Mouse (Mus musculus) 3134 (cell line): Measurements from ENCODE around the gene Frem1.

Experiments
- DNase-seq: peaks from one replicate; pipeline ENCODE4 v3.0.0-alpha.2; 2011; ENCODE audit warnings: low spot score; ENCODE audit not compliant: insufficient read length; ENCODE audit errors: extremely low read depth

Gene Frem1

GRCm38 (mm10) chr4:83051634-83052577, at the start of gene Frem1:
TSS of gene Frem1 (minus strand) at chr4:83052339.
- no peak for DNase-seq

- no peak for DNase-seq
Measured at GRCm38 (mm10) chr4:83099025-83099424, 46.9 kb upstream of the Frem1 start.

- no peak for DNase-seq
Measured at GRCm38 (mm10) chr4:83093941-83094340, 41.8 kb upstream of the Frem1 start.

- no peak for DNase-seq
Measured at GRCm38 (mm10) chr4:83090691-83091448, 38.7 kb upstream of the Frem1 start.

GRCm38 (mm10) chr4:83080364-83081174, 28.4 kb upstream of the Frem1 start:
- no peak for DNase-seq

GRCm38 (mm10) chr4:83064191-83064590, 12.1 kb upstream of the Frem1 start:
- no peak for DNase-seq

- DNase-seq = no peak
Measured at GRCm38 (mm10) chr4:83061564-83061963, 9.4 kb upstream of the Frem1 start.

- DNase-seq = no peak
Measured at GRCm38 (mm10) chr4:83058617-83059016, 6.5 kb upstream of the Frem1 start.

- DNase-seq = no peak
Measured at GRCm38 (mm10) chr4:83058182-83058581, 6.0 kb upstream of the Frem1 start.

GRCm38 (mm10) chr4:83056496-83056895, 4.4 kb upstream of the Frem1 start:
- DNase-seq = no peak

- DNase-seq = no peak
Measured at GRCm38 (mm10) chr4:83055444-83055843, 3.3 kb upstream of the Frem1 start.

- no peak for DNase-seq
Measured at GRCm38 (mm10) chr4:83053206-83053605, 1.1 kb upstream of the Frem1 start.

- DNase-seq = no peak
Measured at GRCm38 (mm10) chr4:83051176-83051575, 963 bp downstream of the Frem1 start.

GRCm38 (mm10) chr4:83050151-83050796, 1.9 kb downstream of the Frem1 start:
- DNase-seq = no peak

GRCm38 (mm10) chr4:83049288-83049687, 2.9 kb downstream of the Frem1 start:
- DNase-seq = no peak

GRCm38 (mm10) chr4:83048561-83048960, 3.6 kb downstream of the Frem1 start:
- DNase-seq = no peak

GRCm38 (mm10) chr4:83046806-83047205, 5.3 kb downstream of the Frem1 start:
- no peak for DNase-seq

GRCm38 (mm10) chr4:83046069-83046468, 6.1 kb downstream of the Frem1 start:
- DNase-seq = no peak

GRCm38 (mm10) chr4:83045266-83045665, 6.9 kb downstream of the Frem1 start:
- DNase-seq = no peak

- DNase-seq = no peak
Measured at GRCm38 (mm10) chr4:83040780-83041179, 11.4 kb downstream of the Frem1 start.
